Mouse (Mus musculus) 3134 (cell line): ENCODE measurements around the gene Farp1.
A peak's percentile ranks its signal among the peaks of the same experiment; 100 is the strongest.

ENCODE experiments used
- DNase-seq: peaks from one replicate; pipeline ENCODE4 v3.0.0-alpha.2; 2011; ENCODE audit warnings: low spot score; ENCODE audit not compliant: insufficient read length; ENCODE audit errors: extremely low read depth

Farp1 gene

GRCm38 (mm10) chr14:121143831-121144455, 108.9 kb downstream of the Farp1 start:
- no peak for DNase-seq

- DNase-seq = no peak
Observed at GRCm38 (mm10) chr14:121144496-121144895, 109.5 kb downstream of the Farp1 start.

GRCm38 (mm10) chr14:121145291-121145690, 110.3 kb downstream of the Farp1 start:
- DNase-seq = no peak

GRCm38 (mm10) chr14:121145698-121146097, 110.7 kb downstream of the Farp1 start:
- DNase-seq = no peak

GRCm38 (mm10) chr14:121146213-121146612, 111.2 kb downstream of the Farp1 start:
- no peak for DNase-seq

GRCm38 (mm10) chr14:121147026-121147425, 112.0 kb downstream of the Farp1 start:
- DNase-seq = no peak

- no peak for DNase-seq
Observed at GRCm38 (mm10) chr14:121148088-121148785, 113.2 kb downstream of the Farp1 start.

- no peak for DNase-seq
Observed at GRCm38 (mm10) chr14:121149984-121150383, 115.0 kb downstream of the Farp1 start.

- DNase-seq = no peak
Observed at GRCm38 (mm10) chr14:121151837-121152236, 116.8 kb downstream of the Farp1 start.

GRCm38 (mm10) chr14:121152771-121153170, 117.8 kb downstream of the Farp1 start:
- no peak for DNase-seq

GRCm38 (mm10) chr14:121153260-121153659, 118.3 kb downstream of the Farp1 start:
- no peak for DNase-seq

GRCm38 (mm10) chr14:121155173-121155572, 120.2 kb downstream of the Farp1 start:
- DNase-seq = no peak

- DNase-seq = no peak
Observed at GRCm38 (mm10) chr14:121158616-121159015, 123.6 kb downstream of the Farp1 start.

- DNase-seq = no peak
Observed at GRCm38 (mm10) chr14:121162822-121163221, 127.8 kb downstream of the Farp1 start.

- DNase-seq = peak; percentile 13
Observed at GRCm38 (mm10) chr14:121164866-121165265, 129.9 kb downstream of the Farp1 start.

- no peak for DNase-seq
Observed at GRCm38 (mm10) chr14:121165408-121166037, 130.5 kb downstream of the Farp1 start.

GRCm38 (mm10) chr14:121166038-121166436, 131.0 kb downstream of the Farp1 start:
- no peak for DNase-seq

- no peak for DNase-seq
Observed at GRCm38 (mm10) chr14:121168716-121169115, 133.7 kb downstream of the Farp1 start.

- no peak for DNase-seq
Observed at GRCm38 (mm10) chr14:121170321-121170720, 135.3 kb downstream of the Farp1 start.

- no peak for DNase-seq
Observed at GRCm38 (mm10) chr14:121172065-121173036, 137.4 kb downstream of the Farp1 start.

GRCm38 (mm10) chr14:121175385-121175784, 140.4 kb downstream of the Farp1 start:
- DNase-seq = no peak
